Mouse (Mus musculus) heart, embryonic 11.5 days (tissue): ENCODE results near the gene Pspc1. TPM values are rescaled to one million over a fixed set of nuclear protein-coding genes. Genes with fewer than 3 reads are reported as not detected.
"Not testable (repeated sequence)": the region's sequence is repeated elsewhere in the genome, so short reads cannot be mapped to it uniquely, and the experiment has no call there.

Source experiments
- ATAC-seq: fragments of 200-750 bp; cut with Nextera tagmentation; replicated peaks from 2 replicates; pipeline ENCODE4 v1.8.0; 2017; ENCODE audit warnings: moderate library complexity; ENCODE audit not compliant: insufficient number of reproducible peaks, low FRiP score, low TSS enrichment
- H3K27ac ChIP-seq: fragments of 300-500 bp; sonication (generic); 2 replicates; pipeline ENCODE4 v1.5.1; 2014; ENCODE audit warnings: mild to moderate bottlenecking, low read depth, low read length
- H3K27me3 ChIP-seq: fragments of 300-500 bp; sonication (generic); 2 replicates; pipeline ENCODE4 v1.6.1; 2014; ENCODE audit warnings: mild to moderate bottlenecking, low read length, mixed read lengths; ENCODE audit not compliant: control insufficient read depth, insufficient read depth
- H3K36me3 ChIP-seq: fragments of 300-500 bp; sonication (generic); 2 replicates; pipeline ENCODE4 v1.6.1; 2014; ENCODE audit warnings: mild to moderate bottlenecking, low read length, moderate library complexity, mixed read lengths; ENCODE audit not compliant: control insufficient read depth, insufficient read depth
- H3K4me1 ChIP-seq: fragments of 300-500 bp; sonication (generic); 2 replicates; pipeline ENCODE4 v1.6.1; 2014; ENCODE audit warnings: low read length; ENCODE audit not compliant: control insufficient read depth, insufficient read depth
- H3K4me2 ChIP-seq: fragments of 300-500 bp; sonication (generic); 2 replicates; pipeline ENCODE4 v1.6.1; 2014; ENCODE audit warnings: mild to moderate bottlenecking, moderate library complexity
- H3K4me3 ChIP-seq: fragments of 300-500 bp; sonication (generic); 2 replicates; pipeline ENCODE4 v1.5.1; 2014; ENCODE audit warnings: low read depth, low read length
- H3K9ac ChIP-seq: fragments of 300-500 bp; sonication (generic); 2 replicates; pipeline ENCODE4 v1.6.1; 2014; ENCODE audit warnings: mild to moderate bottlenecking, low read depth, low read length, moderate library complexity
- H3K9me3 ChIP-seq: fragments of 300-500 bp; sonication (generic); replicated peaks from 2 replicates; pipeline ENCODE4 v1.6.1; 2016; ENCODE audit warnings: low read length; ENCODE audit not compliant: control insufficient read depth
- WGBS: fragments of 180-500 bp; shearing (Covaris S2); extraction: QIAGEN DNeasy Blood & Tissue Kit; methylation state at CpG from one replicate; pipeline ENCODE4 v1.1.7; 2014; ENCODE audit not compliant: insufficient replicate concordance; 5-methylcytosine and 5-hydroxymethylcytosine counted together
- polyA plus RNA-seq: library from polyadenylated mRNA; unstranded; fragments of >200 nt; fragmentation: Nextera tagmentation; extraction: Ambion mirVana; gene quantifications from 2 replicates; pipeline ENCODE4 v1.2.1, GENCODE M21; 2014

The Pspc1 gene
- polyA plus RNA-seq, result 33.7 and 36.7 TPM in 2 replicates

- WGBS, result under 1% methylated on average over 36 of the region's 36 CpGs
- H3K4me1 ChIP-seq, result peaks cover 12% of the 10 kb centered on the region
- no peaks in the 10 kb centered on the region for H3K9me3 ChIP-seq
Measured at GRCm38 (mm10) chr14:56778200-56778932, at the start of gene Pspc1. Gene Pspc1, minus strand, starts transcription at chr14:56778316.

DNA sequence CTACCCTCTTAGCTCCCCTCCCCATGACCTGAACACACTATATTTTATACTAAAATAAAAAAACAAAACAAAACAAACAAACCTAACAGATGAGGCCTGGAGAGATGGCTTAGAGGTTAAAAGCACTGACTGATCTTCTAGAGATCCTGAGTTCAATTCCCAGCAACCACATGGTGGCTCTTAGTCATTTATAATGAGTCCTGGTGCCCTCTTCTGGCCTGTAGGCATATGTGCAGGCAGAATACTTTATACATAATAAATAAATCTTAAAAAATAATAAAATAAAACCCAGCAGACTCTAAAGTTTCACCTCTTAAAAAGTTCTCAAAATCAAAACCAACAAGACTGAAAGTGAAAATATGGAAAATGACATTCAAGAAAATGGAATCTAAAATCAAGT lies 46.4 kb upstream of the Pspc1 start:
- Histone ChIP-seq H3K4me3 (no peak overlapping the region), H3K9me3 (no peaks in the 10 kb centered on the region), H3K9ac (no peak overlapping the region), H3K4me1 (no peaks in the 10 kb centered on the region), H3K27ac (no peak overlapping the region), H3K36me3 (no peaks in the 10 kb centered on the region), H3K27me3 (no peaks in the 10 kb centered on the region), H3K4me2 (no peak overlapping the region)
- ATAC-seq, result no peak

More at GRCm38 (mm10) chr14:56778200-56778932, at the start of gene Pspc1:
- H3K36me3 ChIP-seq, result no peaks in the 10 kb centered on the region
- H3K4me3 ChIP-seq, result peak within 1 kb of the TSS; percentile 88
- H3K4me2 ChIP-seq, result peak within 1 kb of the TSS; percentile 85
- ATAC-seq, result peak; percentile 94
- H3K27ac ChIP-seq, result peak within 1 kb of the TSS; percentile 90
- H3K9ac ChIP-seq, result peak within 1 kb of the TSS; percentile 90
- H3K27me3 ChIP-seq, result no peaks in the 10 kb centered on the region

GRCm38 (mm10) chr14:56817616-56818015 lies 39.5 kb upstream of the Pspc1 start:
- no peak overlapping the region for H3K27ac ChIP-seq
- H3K4me1 ChIP-seq, result peaks cover 7% of the 10 kb centered on the region
- H3K4me2 ChIP-seq, result no peak overlapping the region; the same call in 1 of the 2 replicates
- no peaks in the 10 kb centered on the region for H3K36me3 ChIP-seq
- ATAC-seq, result no peak
- H3K4me3 ChIP-seq, result no peak overlapping the region
- 0 out of 2 replicates have a peak, but pooled peaks cover 2% of the 10 kb centered on the region for H3K27me3 ChIP-seq
- no peak overlapping the region for H3K9ac ChIP-seq
- WGBS, result 16% methylated on average over 11 of the region's 11 CpGs
- H3K9me3 ChIP-seq, result no peaks in the 10 kb centered on the region

DNA sequence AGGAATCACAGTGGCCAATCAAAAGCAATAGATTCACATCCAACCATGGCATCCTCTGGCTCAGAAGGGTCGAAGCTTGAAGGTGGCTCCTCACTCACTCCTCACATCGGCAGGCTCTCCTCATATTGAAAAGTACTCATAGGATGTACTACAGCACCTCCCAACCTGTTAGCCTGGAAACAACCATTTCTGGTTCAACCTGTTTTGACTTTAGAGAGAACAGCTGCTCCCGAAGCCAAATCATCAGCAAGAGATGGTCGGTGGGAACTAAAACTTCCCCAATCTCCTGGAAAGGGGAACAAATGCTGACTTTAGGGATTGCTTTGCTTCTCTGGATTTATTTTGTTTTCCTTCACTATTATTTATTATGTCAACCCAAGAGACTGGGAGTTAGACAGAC lies 39.0 kb upstream of the Pspc1 start:
- Histone ChIP-seq H3K4me2 (no peak overlapping the region), H3K4me3 (no peak overlapping the region), H3K27ac (no peak overlapping the region)

DNA sequence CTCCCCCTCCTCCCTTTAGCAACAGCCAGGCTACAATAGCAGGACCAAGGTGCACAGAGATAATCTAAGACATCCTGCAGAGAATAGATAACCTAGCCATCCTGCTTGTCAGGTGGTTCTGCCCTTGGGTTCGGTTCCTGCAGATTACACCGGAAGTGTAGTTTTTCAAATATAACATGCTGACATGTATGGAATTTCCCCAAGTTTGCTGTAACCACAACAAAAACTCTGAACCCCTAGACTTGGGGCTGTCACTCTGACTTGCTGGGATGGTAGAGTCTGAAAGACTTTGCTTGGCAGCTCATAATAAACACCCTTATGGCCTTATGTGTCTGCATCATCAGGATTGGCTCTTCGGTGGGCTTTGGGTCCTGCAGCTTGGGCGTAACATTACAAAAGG lies 38.4 kb upstream of the Pspc1 start:
- Histone ChIP-seq H3K27me3 (0 out of 2 replicates have a peak, but pooled peaks cover 2% of the 10 kb centered on the region), H3K36me3 (no peaks in the 10 kb centered on the region), H3K4me2 (no peak overlapping the region), H3K27ac (no peak overlapping the region), H3K9me3 (no peaks in the 10 kb centered on the region), H3K4me1 (peaks cover 7% of the 10 kb centered on the region), H3K9ac (no peak overlapping the region), H3K4me3 (no peak overlapping the region)
- no peak for ATAC-seq
- 82% methylated on average over 4 of the region's 4 CpGs for WGBS

More for the DNA sequence above, 39.0 kb upstream of the Pspc1 start:
- Histone ChIP-seq H3K9me3 (no peaks in the 10 kb centered on the region), H3K27me3 (0 out of 2 replicates have a peak, but pooled peaks cover 2% of the 10 kb centered on the region), H3K9ac (no peak overlapping the region), H3K36me3 (no peaks in the 10 kb centered on the region), H3K4me1 (peaks cover 7% of the 10 kb centered on the region)
- WGBS, result 68% methylated on average over 4 of the region's 4 CpGs
- no peak for ATAC-seq

DNA sequence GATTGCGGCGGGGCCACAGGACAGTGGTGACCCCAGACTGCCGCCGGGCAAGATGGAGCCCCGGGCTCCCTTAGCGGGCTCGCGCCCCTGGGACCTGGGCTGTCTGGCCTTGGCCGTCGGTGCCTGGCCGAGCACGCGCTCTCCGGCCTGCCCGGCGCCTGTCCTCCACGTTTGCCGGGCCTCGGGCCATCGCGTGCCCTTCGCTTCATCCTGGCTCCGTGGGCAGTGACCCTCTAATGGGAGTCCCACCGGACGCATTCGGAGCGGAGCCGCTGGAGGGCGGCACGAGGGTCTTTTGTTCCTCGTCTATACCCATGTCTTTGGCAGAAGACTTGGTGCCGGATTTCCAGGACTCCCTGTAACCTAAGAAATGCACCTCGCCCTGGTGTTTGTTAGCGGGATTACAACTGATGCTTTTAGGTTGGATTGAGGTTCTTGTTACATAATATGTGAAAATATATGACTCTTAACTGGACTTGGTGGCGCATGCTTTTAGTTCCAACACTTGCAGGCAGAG lies 34.5 kb upstream of the Pspc1 start:
- WGBS, result 1% methylated on average over 35 of the region's 35 CpGs
- Histone ChIP-seq H3K9ac (peak overlapping the region; percentile 78), H3K27me3 (0 out of 2 replicates have a peak, but pooled peaks cover 2% of the 10 kb centered on the region), H3K4me3 (peak overlapping the region; percentile 55), H3K4me2 (peak overlapping the region; percentile 76), H3K9me3 (no peaks in the 10 kb centered on the region), H3K27ac (peak overlapping the region; percentile 92), H3K36me3 (no peaks in the 10 kb centered on the region), H3K4me1 (peaks cover 10% of the 10 kb centered on the region)
- peak; percentile 36 for ATAC-seq

- 0% methylated on average over 33 of the region's 72 CpGs for WGBS
- peak within 1 kb of the TSS; percentile 78 for H3K9ac ChIP-seq
Measured at GRCm38 (mm10) chr14:56811701-56812339, 33.7 kb upstream of the Pspc1 start, which contains the start of gene Zmym5. Gene Zmym5, minus strand, starts transcription at chr14:56811716.

DNA sequence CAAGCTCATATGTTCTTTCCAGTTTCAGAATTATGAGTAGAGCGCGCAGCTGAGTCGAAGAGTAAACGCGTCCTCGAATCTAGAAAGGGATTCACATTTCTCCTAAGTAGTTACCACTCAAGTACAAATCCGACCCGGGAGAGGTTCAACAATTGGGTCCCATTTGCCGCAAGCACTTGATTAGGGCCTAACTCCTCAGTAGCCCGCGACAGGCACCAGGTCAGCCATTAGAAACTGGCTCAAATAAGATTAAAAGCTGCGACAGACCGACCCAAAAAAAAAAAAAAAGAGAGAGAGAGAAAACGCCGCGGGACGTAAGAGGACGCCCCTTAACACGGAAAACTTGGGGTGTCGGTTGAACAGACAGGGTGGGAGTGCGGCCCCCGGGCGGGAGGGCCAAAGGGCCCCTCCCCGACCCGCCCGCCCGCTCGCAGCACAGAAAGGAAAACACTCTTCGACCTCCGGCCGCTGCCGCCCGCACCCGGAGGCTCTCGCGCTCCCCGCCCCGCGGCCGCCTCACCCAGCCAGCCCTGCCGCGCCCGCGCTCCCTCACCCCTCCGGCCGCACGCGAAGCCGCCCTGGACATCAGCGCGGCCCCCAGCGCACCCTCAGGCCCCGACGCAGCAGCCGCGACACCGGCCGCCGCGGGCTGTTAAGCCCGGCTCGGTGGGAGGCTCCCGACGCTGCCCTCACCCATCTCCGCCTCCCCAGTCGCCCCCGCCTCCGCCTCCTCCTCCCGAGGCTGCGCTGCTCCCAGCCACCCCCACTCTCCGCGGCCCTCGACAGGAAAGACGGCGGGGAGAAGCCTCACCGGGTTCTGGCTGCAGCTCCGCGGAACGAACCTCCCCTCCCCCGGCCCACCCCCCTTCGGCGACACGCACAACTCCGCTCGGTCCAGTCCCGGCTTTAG lies 32.9 kb upstream of the Pspc1 start:
- Histone ChIP-seq H3K4me1 (peaks cover 10% of the 10 kb centered on the region), H3K9ac (peak overlapping the region; percentile 73), H3K27ac (peak overlapping the region; percentile 92), H3K4me2 (peak overlapping the region; percentile 68), H3K4me3 (peak overlapping the region; percentile 79)
- ATAC-seq, result peak; percentile 78
- H3K9me3 ChIP-seq, H3K36me3 ChIP-seq, H3K27me3 ChIP-seq: not testable (repeated sequence)
- under 1% methylated on average over 32 of the region's 86 CpGs for WGBS

More at GRCm38 (mm10) chr14:56811701-56812339, 33.7 kb upstream of the Pspc1 start, which contains the start of gene Zmym5:
- not testable (repeated sequence) for H3K36me3 ChIP-seq, H3K9me3 ChIP-seq, H3K27me3 ChIP-seq
- peak within 1 kb of the TSS; percentile 76 for H3K4me2 ChIP-seq
- peak within 1 kb of the TSS; percentile 79 for H3K4me3 ChIP-seq
- peaks cover 10% of the 10 kb centered on the region for H3K4me1 ChIP-seq
- peak; percentile 97 for ATAC-seq
- H3K27ac ChIP-seq, result peak within 1 kb of the TSS; percentile 92
